Mouse (Mus musculus) ES-E14 (cell line): ENCODE results near the gene 0610030E20Rik. TPM values are rescaled to one million over a fixed set of nuclear protein-coding genes. Genes with fewer than 3 reads are reported as not detected.

ENCODE experiments used
- DNase-seq: peaks from one replicate; pipeline ENCODE4 v3.0.0-alpha.2; 2013; ENCODE audit warnings: low read depth, low spot score
- H3K27ac ChIP-seq: 2 replicates; pipeline ENCODE4 v1.5.1; 2012; ENCODE audit warnings: low read depth, mild to moderate bottlenecking, low read length, moderate library complexity, mixed read lengths; ENCODE audit not compliant: poor library complexity, insufficient read depth, severe bottlenecking
- H3K36me3 ChIP-seq: 2 replicates; pipeline ENCODE4 v1.6.1; 2012; ENCODE audit warnings: mild to moderate bottlenecking, low read length, moderate library complexity, mixed read lengths; ENCODE audit not compliant: control insufficient read depth, poor library complexity, insufficient read depth, severe bottlenecking
- H3K4me1 ChIP-seq, 2 experiments: fragments of 150-350 bp in 1 of 2; sonication (generic) in 1 of 2; 2 replicates each; pipeline ENCODE4 v1.6.1; 2012; ENCODE audit warnings: low read length in 2 of 2, mild to moderate bottlenecking in 1 of 2, mixed read lengths in 1 of 2; ENCODE audit not compliant: control insufficient read depth in 2 of 2, insufficient read depth in 2 of 2, poor library complexity in 1 of 2
- H3K4me3 ChIP-seq, 2 experiments: fragments of 150-350 bp in 1 of 2; sonication (generic) in 1 of 2; 2 replicates each; pipeline ENCODE4 v1.5.1; 2012; ENCODE audit warnings: low read length in 2 of 2, low read depth in 1 of 2, mild to moderate bottlenecking in 1 of 2, mixed read lengths in 1 of 2; ENCODE audit not compliant: insufficient read depth in 1 of 2, poor library complexity in 1 of 2, severe bottlenecking in 1 of 2
- H3K9ac ChIP-seq: 2 replicates; pipeline ENCODE4 v1.6.1; 2012; ENCODE audit warnings: low read depth, mild to moderate bottlenecking, low read length, mixed read lengths; ENCODE audit not compliant: poor library complexity, insufficient read depth, severe bottlenecking
- H3K9me3 ChIP-seq: fragments of 150-350 bp; sonication (generic); 2 replicates; pipeline ENCODE4 v1.6.1; 2012; ENCODE audit warnings: low read depth, mild to moderate bottlenecking, low read length; ENCODE audit not compliant: control insufficient read depth, insufficient read depth
- CHD2 ChIP-seq: IDR thresholded peaks from 2 replicates; pipeline ENCODE4 v1.6.1; 2014; ENCODE audit warnings: mild to moderate bottlenecking, low read depth, low read length, inconsistent platforms
- HCFC1 ChIP-seq: IDR thresholded peaks from 2 replicates; pipeline ENCODE4 v1.6.1; 2012; ENCODE audit warnings: low read length, inconsistent platforms, borderline replicate concordance; ENCODE audit not compliant: insufficient read depth
- MAFK ChIP-seq: IDR thresholded peaks from 2 replicates; pipeline ENCODE4 v1.6.1; 2014; ENCODE audit warnings: mild to moderate bottlenecking, low read depth, low read length, inconsistent platforms; ENCODE audit not compliant: insufficient read depth
- ZC3H11A ChIP-seq: IDR thresholded peaks from 2 replicates; pipeline ENCODE4 v1.6.1; 2012; ENCODE audit warnings: low read depth, mild to moderate bottlenecking, inconsistent platforms, low read length, borderline replicate concordance
- ZNF384 ChIP-seq: IDR thresholded peaks from 2 replicates; pipeline ENCODE4 v1.6.1; 2012; ENCODE audit warnings: low read depth, low read length, inconsistent platforms
- in situ Hi-C, 2 experiments: fragments of 600-800 bp; cut with MboI; formaldehyde crosslinking; loops; one replicate each; pipeline ENCODE4 v1.15.1; 2025; ENCODE audit warnings: low sequenced_read_pairs in 2 of 2, inconsistent platforms in 1 of 2; ENCODE audit not compliant: unreplicated experiment in 2 of 2
- total RNA-seq: library from RNA; depleted of rRNA; stranded (reverse); fragments of 300-350 nt; gene quantifications from 2 replicates; pipeline ENCODE4 v1.2.3, GENCODE M21; 2012

Gene 0610030E20Rik
- total RNA-seq, 1 experiment, result 7.7 TPM

DNA sequence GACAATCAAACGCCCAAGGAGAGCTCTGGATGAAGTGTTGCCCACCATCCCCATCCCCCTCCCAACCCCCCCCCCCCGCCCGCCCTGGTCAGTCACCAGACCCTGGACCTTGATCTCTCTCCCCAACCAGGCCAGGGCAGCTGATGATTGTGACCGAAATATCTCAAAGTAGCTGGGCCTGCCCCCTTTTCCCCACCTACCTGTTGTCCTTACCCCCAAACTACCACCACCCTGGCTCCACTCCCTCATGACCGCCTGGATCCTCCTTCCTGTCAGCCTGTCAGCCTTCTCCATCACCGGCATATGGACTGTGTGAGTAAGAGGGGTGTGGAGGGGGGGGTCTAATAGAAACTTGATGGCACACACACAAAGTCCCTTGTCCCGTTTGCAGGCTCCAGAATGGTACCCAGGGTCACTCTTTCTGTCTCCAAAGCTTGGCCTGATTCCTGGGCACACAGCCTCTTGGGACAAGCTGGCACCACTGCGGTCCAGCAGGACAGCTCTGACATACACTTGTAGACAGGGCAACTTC, 8.9 kb downstream of the 0610030E20Rik start:
- Histone ChIP-seq H3K4me3 (peak overlapping the region; percentile 68 to 86), H3K9me3 (no peaks in the 10 kb centered on the region), H3K36me3 (peaks cover 14% of the 10 kb centered on the region), H3K27ac (no peak overlapping the region), H3K4me1 (peaks cover 0 to 2% of the 10 kb centered on the region in 2 experiments; a peak in 2 of 4 replicates), H3K9ac (peak overlapping the region; percentile 74; the same call in 1 of the 2 replicates)
- TF ChIP-seq HCFC1, result no peak
- TF ChIP-seq ZNF384, result no peak
- no peak for TF ChIP-seq CHD2
- no peak for TF ChIP-seq ZC3H11A
- TF ChIP-seq MAFK, result no peak
- in situ Hi-C loops, result no loop called here
- no peak for DNase-seq

DNA sequence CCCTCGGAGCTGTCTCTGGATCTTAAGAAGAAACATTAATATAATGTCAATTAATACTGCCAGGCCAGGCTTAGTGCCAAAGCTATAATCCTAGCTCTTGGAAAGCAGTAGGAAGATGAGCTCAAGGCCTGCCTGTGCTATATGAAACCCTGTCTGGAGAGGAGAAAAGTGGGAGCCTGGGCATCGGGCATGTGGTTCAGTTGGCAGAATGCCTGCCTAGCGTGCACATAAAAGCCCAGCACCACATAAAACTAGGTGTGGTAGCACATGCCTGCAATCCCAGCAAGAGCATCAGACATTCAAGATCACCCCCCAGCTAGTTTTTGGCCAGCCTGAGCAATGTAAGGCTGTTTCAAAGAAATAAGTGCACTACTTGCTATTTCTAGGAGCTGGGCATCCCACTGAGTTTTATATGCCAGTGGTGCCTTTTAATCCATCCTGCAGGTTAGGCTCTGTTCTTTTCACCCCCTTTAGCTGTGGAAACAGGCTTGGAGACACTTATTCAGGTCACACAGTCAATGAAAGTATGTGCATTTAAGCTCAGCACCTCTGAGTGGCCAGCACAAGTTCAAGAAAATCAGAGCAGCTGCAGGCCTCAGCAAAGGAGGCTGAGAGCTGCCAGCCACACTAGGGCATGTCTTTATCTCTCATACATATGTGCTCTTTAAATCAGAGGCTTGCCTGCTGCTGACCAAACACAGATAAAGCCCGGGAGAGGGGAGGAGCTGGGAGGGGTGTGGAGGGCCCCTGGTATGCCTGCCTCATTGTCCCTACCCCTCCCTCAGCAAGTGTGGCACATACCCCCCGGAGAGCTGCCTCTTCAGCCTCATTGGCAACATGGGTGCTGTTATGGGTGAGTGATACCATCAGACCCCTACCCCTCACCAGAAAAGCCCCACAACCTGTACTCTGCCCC, 10.3 kb downstream of the 0610030E20Rik start:
- H3K27ac ChIP-seq, result no peak overlapping the region
- peaks cover 0 to 2% of the 10 kb centered on the region in 2 experiments; a peak in 2 of 4 replicates for H3K4me1 ChIP-seq
- TF ChIP-seq ZC3H11A, result no peak
- TF ChIP-seq ZNF384, result no peak
- no peak for TF ChIP-seq MAFK
- TF ChIP-seq HCFC1, result no peak
- TF ChIP-seq CHD2, result no peak
- H3K4me3 ChIP-seq, result no peak overlapping the region
- H3K9ac ChIP-seq, result no peak overlapping the region
- in situ Hi-C loops, result no loop called here
- H3K9me3 ChIP-seq, result no peaks in the 10 kb centered on the region
- H3K36me3 ChIP-seq, result peaks cover 14% of the 10 kb centered on the region
- no peak for DNase-seq

DNA sequence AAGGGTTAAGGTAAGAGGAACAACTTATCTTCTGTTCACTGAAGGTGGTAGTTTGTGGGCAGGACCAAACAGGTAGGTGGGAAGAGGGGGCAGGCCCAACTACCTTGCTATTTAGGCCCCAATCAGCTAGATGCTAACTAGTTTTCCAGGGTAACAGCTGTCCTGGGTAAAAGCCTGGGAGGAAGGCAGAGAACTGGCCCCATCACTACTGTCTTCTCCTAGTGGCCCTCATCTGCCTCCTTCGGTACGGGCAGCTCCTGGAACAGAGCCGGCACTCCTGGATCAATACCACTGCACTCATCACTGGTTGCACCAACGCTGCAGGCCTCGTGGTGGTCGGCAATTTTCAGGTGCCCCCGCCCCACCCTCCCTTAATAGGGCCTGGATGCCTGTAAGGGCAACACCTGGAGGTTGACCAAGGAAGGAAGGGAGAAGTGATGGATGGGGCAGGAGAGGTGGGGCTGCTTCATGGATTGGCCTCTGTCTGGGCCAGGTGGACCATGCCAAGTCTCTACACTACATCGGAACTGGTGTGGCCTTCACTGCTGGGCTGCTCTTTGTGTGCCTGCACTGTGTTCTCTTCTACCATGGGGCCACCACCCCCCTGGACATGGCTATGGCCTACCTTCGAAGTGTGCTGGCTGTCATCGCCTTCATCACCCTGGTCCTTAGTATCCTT, 11.1 kb downstream of the 0610030E20Rik start:
- Histone ChIP-seq H3K9me3 (no peaks in the 10 kb centered on the region), H3K4me1 (peaks cover 0 to 2% of the 10 kb centered on the region in 2 experiments; a peak in 2 of 4 replicates), H3K4me3 (no peak overlapping the region), H3K9ac (no peak overlapping the region), H3K27ac (no peak overlapping the region), H3K36me3 (peaks cover 14% of the 10 kb centered on the region)
- in situ Hi-C loops, result no loop called here
- no peak for DNase-seq
- TF ChIP-seq MAFK (no peak), CHD2 (no peak), HCFC1 (no peak), ZC3H11A (no peak), ZNF384 (no peak)

DNA sequence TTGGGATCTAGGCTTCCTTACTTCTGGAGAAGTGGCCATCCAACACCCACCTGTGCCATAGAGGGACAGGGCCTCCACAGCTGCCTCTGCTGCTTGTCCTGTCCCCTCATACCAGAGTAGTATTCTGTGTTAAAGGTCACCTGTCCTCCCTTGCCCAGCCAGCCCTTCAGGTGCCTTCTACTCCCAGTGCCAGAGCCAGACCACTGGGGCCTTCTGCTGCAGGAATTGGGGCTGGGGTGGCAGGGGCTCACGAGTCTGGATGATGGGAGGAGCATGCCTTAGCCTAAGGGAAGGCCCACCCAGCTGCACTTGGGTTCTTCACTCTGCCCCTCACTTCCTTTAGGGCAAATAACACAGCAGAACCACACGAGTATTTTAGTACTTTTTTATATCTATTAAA, 12.2 kb downstream of the 0610030E20Rik start:
- DNase-seq, result no peak
- Histone ChIP-seq H3K9ac (no peak overlapping the region), H3K27ac (no peak overlapping the region), H3K9me3 (no peaks in the 10 kb centered on the region), H3K4me1 (peaks cover 0 to 2% of the 10 kb centered on the region in 2 experiments; a peak in 2 of 4 replicates), H3K36me3 (peaks cover 14% of the 10 kb centered on the region), H3K4me3 (no peak overlapping the region)
- in situ Hi-C loops, result no loop called here
- no peak for TF ChIP-seq ZC3H11A
